Mouse (Mus musculus): ENCODE measurements around the gene Trappc10. TPM values are rescaled to one million over a fixed set of nuclear protein-coding genes. Genes with fewer than 3 reads are reported as not detected.

Trappc10 gene
- total RNA-seq, 2 experiments from 2014 or later = 48.8 to 50.2 TPM

DNA sequence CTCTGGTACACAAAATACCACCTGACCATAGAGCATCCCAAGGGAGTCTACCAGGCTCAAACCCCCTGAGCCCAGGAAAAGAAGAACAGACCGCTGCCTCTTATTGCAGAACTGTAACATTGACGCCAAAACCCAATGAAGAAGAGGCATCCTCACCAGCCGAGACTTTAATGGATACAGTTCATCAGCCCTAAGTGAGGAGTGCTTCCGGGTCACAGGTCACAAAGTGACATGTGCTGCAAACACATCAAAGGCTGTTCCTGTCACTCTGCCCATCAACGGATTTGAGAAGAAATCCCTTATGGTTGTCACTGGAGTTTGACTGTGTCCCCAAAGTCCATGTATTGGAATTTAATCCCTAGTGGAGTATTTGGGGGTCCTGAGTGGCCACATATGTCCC is 14.8 kb upstream of the Trappc10 start:
- no peak for DNase-seq (ENCODE audit: low spot score in 2 of 2)

DNA sequence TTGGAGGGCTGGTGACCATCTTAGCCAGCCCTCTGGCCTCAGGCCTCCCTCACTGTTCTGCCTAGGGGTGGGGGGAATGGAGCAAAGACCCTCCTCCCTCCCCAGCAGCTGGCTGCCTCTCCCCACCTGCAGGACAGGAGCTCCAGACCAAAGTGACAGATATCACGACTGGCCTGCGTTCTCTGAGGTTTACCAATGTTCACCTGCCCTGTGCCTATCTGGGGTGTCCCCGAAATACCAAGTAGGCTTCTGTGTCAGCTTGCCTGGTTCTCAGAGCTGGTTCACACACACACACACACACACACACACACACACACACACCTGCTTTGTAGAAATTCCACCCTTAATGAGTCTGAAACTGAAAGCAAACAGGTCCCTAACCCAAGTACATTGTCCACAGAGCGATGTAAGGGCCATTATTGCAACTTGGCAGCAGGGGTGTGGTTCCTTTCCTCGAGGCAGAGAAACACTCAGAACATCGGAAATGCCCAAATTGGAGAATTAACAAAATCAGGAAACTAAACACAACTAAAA is 13.8 kb upstream of the Trappc10 start:
- DNase-seq (ENCODE audit: low spot score in 2 of 2) = no peak

DNA sequence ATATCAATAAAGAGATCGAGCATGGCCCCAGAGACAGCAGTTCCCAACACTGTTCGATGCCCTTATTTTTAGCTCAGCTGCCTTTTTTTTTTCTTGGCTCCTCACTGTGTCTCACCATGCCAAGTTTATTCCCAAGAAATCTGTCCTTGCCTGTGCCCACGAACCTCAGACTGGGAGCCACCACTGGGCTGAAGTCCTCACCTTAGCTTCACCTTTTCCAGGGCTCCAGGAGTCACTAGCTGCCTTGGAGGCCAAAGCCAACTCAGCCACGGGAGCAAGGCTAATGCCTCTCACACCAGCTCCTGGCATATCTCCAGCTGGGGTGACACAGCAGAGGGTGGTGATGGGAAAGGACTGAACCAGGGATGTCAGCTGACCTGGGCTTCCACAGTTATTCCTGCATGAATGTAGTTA is 11.2 kb upstream of the Trappc10 start:
- peak in 1 of 2 experiments; percentile 52 for DNase-seq (ENCODE audit: low spot score in 2 of 2)

DNA sequence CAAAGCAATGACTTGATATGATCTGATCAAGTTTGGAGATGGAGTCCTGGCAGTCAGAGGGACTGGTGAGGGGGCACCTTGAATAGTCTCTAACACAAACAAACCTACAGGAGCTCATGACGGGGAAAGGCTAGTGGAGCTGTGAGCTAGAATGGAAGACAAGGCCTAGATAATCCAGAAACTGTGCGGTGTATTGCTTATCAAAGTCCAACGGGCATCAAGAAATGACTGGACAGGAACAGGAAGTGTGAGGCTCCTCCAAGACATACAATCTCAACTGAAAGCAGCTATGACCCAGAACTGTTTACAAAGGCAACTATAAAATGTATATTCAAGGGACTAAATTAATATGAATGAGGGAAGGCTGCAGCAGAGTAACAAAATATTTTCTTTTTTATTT is 2.8 kb upstream of the Trappc10 start:
- no peak for DNase-seq (ENCODE audit: low spot score in 2 of 2)

DNA sequence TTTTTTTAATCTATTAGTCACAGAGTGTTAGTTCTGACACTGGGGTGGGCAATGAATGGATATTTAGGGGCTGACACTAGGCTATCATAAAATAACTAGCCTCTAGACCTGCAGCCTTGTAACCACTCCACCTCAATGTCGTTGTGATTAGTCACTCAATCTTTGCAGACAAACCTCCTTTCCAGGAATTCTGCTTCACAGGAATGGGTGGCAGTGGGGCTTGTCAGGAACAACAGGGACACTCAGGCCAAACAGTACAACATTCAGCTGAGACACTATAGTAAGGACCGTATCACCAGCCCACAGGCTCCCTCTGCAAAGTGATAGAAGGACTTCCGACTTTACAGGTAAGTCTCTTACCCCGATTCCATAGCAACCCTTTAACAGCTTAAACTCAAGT is 2.3 kb upstream of the Trappc10 start:
- DNase-seq (ENCODE audit: low spot score in 2 of 2) = no peak

DNA sequence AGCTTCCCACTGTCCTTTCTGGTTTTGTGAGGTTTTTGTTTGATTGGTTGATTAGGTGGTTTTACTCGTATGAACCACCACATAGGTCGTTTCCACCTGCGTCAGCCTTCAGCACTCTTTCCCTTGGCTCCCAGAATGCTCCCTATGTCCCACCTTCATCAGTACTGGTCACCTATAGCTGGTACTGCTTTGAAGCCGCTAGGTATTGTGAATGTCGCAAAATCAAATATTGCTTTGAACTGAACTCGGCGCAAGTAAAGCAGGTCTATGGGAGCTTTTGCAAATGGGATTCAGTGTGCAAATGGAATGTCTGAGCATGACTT is 745 bp upstream of the Trappc10 start:
- no peak for DNase-seq (ENCODE audit: low spot score in 2 of 2)

DNA sequence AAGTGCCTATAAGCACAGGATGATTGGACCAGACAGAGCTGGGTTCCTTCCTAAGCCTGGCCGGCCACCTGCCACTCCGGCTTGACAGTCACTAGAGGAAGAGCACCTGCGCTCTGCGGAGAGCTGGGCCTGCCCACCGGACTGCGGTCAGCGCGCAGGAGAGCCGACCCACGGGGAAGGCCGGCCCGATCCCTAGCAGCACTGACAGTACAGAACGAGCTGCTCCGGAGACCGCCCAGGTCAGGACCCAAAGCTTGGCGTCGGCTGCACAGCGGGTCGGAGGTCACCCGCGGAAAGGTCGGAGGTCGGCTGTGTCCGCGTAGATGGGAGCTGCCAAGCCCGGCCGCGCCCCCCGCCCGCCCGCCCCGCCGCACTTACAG is 393 bp downstream of the Trappc10 start:
- DNase-seq (ENCODE audit: low spot score in 2 of 2) = peak in 1 of 2 experiments; percentile 30

DNA sequence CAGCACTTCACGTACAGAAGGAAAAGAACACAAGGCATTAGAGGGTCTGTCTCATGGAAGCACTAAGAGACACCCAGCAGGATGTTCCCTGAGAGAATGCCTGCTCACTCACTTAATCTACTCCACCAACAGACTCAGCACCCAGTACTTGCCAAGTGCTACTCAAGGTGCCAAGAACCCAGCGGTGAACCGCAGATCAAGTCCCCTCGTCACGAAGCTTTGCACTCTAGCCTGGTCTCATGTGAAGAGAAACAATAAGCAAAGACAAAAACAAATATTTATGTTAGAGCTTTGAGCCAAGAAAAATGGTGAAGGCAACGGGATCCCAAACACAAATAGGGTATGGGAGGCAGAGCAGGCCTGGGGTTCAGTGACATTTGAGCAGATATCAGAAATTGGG is 5.5 kb downstream of the Trappc10 start:
- DNase-seq (ENCODE audit: low spot score in 2 of 2) = no peak

DNA sequence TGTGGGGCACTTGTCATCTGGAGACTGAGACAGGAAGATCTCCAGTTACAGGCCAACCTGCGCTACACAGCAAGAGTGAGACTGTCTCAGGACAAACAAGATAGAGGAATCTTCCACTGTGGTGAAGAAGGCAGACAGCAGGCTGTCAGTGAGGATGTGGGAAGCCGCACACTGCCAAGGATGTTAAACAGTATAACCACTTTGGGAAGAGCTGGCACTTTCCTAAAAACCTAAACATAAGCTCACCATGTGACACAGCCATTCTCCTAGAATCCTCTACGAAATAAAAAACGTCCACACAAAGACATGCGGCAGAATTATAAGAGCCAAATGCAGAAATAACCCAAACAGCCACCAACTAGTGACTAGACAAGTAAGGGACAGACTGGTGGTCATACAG is 6.1 kb downstream of the Trappc10 start:
- DNase-seq (ENCODE audit: low spot score in 2 of 2) = no peak

DNA sequence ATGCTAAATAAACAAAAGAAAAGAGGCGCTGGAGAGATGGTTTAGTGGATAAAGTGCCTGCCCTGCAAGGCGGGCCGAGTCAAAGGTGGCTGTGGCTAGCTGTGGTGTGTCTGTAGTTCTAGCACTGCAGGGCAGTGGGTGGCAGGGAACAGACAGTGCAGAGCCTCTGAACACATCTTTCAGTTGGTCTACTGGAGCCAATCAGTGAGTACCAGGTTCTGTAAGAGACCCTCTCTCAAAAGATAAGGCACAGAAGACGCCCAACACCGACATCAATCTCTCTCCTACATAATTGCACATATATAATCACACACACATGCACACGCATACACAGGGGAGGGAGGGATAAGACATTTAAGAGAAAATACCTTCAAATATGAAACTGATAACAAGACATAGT is 6.6 kb downstream of the Trappc10 start:
- DNase-seq (ENCODE audit: low spot score in 2 of 2) = no peak

DNA sequence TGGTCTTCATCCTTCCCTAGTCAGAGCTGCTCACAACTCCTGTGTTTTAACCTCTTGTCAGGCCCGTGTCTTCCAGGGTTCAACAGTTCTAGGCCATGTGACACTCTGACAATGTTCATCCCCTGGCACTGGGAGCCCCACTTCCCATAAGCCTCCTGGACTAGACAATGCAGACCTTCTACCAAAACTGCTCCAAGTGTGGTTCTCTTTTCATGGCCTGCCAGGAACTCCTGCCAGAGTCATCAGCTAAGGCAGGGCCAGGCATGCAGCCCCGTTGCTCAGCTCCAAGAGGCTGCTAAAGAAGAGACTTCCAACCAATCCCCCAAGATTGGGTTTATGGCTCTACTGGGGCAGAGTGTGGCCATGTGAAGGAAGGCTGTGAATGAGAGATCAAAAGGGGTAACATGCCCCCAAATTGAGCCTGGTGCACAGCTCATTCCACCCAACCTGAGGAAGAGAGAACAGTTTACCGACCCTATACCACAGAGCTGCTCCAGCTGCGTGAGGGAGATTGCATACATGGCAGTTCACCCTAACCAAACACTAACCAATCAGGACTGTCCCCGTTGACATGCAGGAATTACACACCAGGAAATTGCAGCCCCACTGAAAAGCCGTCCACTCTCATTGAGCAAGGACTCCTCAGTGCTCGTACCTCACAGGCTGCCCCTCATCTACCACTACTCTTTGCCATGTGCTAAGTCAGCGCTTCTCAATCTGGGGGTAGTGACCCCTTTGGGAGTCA is 7.4 kb downstream of the Trappc10 start:
- no peak for DNase-seq (ENCODE audit: low spot score in 2 of 2)

DNA sequence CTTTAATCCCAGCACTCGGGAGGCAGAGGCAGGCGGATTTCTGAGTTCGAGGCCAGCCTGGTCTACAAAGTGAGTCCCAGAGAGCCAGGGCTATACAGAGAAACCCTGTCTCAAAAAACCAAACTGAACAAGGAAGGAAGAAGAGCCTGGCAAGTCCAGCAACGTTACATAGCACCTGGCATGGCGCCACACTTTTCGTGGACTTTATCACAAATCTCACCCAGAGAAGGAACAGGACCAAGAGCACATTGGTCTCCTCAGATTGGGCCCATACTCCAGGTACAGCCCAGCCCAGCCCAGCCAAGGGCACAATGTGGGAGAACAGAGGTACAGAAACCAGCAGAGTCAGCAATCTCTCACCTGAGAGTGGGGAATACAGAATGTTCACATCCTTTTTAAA is 10.7 kb downstream of the Trappc10 start:
- DNase-seq (ENCODE audit: low spot score in 2 of 2) = no peak

DNA sequence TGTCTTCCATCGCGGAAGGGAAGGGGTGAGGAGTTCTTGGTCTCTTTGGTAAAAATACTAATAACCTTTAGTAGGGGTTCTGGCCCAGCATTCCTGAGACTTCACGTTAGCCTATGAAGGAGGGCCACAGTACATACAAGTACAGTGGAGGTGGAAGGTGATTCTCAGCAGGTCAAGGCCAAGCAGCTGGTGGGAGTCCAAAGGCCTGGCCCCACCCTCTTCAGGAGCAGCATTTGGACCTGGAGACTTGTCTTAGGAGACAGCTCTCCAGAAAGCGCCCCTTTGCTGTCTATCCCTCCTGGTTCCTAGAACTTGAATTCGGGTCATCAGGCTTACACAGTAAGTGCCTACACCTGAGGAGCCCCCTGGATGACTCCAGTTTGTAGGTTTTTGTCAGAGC is 11.3 kb downstream of the Trappc10 start:
- no peak for DNase-seq (ENCODE audit: low spot score in 2 of 2)

DNA sequence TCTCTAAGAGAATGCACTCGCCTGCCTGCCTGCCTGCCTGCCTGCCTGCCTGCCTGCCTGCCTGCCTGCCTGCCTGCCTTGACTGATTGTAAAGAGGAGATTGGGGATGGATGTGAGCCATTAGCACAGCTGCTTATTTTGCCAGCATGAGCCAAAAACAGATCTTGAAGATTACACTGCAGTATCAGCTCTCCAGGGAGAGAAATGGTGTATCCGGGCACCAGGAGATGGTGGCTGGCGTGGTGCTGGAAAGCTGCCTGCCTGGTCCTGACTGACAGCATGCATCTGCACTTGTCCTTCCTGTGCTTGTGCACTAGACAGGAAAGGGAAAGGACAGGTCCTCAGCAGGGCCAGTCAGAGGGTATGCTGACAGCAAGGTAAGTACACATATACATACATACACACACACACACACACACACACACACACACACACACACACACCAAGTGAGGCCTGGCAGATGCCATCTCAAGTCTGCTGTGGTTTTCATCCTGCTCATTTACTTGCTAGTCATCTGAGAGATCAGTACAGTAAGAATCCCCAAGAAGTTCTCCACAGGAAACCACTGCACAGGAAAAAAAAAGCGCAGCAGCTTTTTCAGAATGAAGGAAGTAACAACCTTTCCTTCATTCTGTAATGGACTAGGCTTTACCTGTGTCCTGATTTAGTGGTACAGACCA is 12.0 kb downstream of the Trappc10 start:
- no peak for DNase-seq (ENCODE audit: low spot score in 2 of 2)

DNA sequence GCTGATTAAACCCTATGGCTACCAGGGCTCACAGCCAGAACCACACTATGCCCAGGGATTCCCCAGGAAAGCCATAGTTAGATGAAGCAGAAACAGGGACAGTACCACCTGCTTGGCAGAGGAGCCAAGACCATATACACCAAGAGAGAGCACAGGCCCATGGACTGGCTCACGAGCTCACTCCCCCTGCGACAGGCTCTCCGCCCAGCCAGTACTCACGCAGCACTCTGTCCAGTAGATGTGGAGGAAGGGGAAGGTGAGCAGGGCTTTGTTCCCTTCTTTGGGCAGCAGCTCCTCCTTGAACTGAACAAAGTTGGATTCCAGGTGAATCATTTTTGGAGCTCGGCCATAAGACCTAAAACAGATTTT is 15.9 kb downstream of the Trappc10 start:
- DNase-seq (ENCODE audit: low spot score in 2 of 2) = no peak

DNA sequence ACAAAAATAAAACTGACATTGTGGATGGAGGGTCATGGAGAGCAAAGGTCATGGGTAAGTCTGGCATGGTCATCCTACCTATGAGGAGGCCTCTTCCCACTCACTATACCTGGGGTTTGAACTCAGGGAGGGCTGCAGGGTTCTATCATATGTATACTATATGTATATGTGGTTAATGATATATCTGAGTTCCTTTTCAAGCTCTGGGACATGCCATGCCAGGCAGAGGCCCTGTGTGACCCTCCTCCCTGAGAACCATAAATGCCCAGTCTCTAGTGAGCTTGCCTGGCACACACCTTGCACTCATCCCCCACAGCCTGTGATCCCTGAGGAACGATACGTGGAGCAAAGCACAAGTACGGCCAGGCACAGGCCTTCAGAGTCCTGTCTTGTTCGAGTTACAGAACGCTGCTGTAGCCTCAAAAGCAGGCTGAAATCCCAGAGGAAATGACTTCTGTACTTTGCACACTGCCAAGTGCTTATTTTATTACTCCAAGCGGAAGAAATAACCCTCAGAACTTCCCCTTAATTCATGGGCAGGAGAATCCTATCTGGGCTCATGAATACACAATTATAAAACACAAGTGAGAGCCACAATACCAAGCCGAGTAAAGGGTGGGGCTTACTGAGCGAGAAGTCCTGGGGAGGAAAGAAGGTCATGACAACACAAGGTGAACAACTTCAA is 16.4 kb downstream of the Trappc10 start:
- no peak for DNase-seq (ENCODE audit: low spot score in 2 of 2)

DNA sequence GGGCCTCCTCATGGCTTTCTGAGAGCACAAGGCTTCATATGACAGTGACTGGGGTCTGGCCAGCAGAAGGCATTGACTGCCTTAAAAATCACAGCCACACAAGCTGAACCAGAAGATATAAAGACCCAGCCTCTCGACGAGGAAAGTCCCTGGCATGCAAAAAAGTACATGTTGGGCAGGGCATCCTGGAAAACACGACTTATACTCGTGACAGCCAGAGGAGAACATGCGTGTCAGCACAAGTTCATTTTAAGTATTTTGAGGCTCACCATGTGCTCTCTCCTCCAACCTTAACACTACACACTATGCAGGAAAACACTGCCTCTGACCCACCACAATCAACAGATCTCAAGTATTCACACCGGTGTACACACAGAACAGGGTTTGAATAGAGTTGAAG is 20.3 kb downstream of the Trappc10 start:
- no peak for DNase-seq (ENCODE audit: low spot score in 2 of 2)

DNA sequence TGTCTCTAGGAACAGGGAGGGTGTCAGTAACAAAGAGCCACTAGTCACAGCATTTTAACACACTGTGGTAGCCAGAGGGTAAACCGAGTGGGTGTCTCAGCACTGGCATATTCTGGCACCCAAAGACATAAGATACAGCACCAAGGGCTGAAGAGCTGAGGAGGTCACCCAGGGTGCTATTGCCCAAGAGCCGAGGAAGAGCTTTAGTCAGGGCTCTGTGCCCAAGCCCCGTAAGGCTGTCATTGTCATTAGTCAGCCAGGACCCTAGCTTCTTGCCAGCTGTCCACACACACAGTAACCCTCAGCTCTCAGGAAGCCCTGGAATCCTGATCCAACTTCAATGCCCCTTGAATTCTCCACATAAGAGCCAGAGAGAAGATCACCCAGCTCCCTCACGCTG is 21.5 kb downstream of the Trappc10 start:
- no peak for DNase-seq (ENCODE audit: low spot score in 2 of 2)

DNA sequence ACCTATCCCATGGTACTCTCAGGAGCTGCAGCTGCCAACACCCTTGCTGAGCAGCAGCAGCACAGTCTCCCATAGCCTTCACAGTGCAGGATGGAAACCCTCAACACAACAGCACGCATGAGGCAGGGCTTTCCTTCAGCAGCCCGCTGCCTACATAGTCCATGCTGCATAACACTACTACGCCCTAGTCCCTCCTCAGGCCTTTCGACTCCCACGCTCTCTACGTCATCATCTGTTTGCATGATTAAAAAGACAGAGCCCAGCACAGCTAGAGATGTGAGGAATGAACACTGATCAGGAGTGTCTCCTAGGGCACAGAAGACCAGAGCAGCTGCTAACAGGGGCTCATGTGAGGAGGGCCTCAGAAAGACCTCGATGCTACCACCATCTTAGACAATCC is 23.1 kb downstream of the Trappc10 start:
- no peak for DNase-seq (ENCODE audit: low spot score in 2 of 2)

DNA sequence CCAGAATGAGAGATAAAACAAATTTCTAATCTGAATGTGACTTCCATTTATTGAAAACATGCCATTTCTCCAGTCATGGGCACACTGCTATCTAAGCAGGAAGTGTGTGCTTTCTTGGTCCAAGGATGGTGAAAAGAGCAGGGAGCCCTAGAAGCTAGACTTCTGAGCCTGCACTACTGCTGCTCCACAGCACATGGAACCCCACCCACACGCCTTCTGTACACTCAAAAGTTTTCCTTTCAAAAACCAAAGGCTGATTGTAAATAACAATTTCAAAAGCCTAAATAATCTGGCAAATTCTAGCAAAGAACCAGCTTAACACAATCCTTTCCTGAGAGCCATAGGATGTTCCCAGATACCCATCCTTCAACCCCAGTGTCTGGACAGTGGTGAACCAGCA is 24.9 kb downstream of the Trappc10 start:
- no peak for DNase-seq (ENCODE audit: low spot score in 2 of 2)

DNA sequence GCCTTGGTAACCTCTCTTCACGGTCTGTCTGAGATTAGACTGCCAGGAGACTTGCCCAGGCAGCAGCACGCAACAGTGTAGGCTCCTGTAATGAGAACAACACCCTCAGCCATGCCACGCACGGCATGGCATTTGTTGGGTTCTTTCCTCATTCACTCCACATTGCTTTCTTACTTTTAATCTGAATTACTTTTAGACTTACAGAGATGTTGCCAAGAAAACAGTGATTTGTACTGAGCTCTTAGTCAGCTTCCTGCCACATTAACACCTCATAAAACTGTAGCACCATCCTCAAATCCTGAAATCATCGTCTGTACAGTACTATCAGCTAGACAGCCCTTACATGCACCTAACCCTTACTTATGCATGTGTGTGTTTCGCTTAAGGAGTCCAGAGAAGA is 25.9 kb downstream of the Trappc10 start:
- no peak for DNase-seq (ENCODE audit: low spot score in 2 of 2)

DNA sequence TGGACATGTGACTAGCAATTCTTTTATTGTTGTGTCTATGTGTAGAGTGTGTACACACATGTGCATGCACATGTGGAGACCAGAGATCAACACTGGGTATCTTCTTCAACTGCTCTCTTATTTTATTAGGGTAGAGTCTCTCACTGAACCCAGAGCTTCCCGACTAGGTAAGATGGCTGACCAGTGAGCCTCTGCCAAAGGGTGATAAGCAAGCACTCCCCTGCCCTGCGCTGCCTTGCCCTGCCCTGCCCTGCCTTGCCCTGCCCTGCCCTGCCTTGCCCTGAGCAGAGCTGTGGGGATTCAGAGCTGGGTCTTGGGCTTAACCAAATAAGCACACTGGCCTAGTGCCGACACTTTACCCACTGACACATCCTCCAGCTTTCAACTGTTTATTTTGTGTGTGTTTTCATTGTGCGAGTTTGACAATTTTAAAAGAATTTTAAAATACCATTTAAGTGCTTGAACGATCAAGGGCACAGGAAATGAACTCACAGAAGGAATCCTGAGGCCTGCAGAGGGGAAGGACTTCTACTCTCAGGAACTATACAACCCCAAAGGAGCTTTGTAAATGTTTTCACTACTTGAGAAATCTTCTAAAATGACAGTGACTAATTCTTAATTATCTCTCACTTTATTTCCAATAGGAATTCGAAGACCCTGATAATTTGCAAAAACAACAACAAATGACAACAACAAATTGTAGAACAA is 27.9 kb downstream of the Trappc10 start:
- no peak for DNase-seq (ENCODE audit: low spot score in 2 of 2)

All from adrenal gland, postnatal 4 days (tissue).